ENCODE assay signal across 8 mouse cellular contexts in genomic region chr4:119194909-119195581, GRCm38 (mm10). TPM values are rescaled to one million over a fixed set of nuclear protein-coding genes. Genes with fewer than 3 reads are reported as not detected.
DNase-seq lines count a peak whose midpoint lies in the region; ATAC-seq lines count a peak whose summit lies in the region.

Svbp (plus strand) TSS chr4:119195306.

- H3K4me3 ChIP-seq in hindbrain, embryonic 15.5 days = peak within 1 kb of the TSS; percentile 88

- peak within 1 kb of the TSS; percentile 80 for H3K4me2 ChIP-seq in hindbrain, embryonic 15.5 days

- H3K9me3 ChIP-seq in hindbrain, embryonic 15.5 days = no peaks in the 10 kb centered on the region

- peak within 1 kb of the TSS; percentile 85 for H3K27ac ChIP-seq in hindbrain, embryonic 15.5 days (replicated peaks)

- no peaks in the 10 kb centered on the region for H3K27me3 ChIP-seq in hindbrain, embryonic 15.5 days

- DNase-seq in ZHBTc4 (ENCODE audit: low read depth, low spot score) = peak; percentile 92
- peak; percentile 77 to 90 for DNase-seq in cerebellum, postnatal 4 days (ENCODE audit: low spot score in 2 of 2)
- peak; percentile 85 for DNase-seq in gastrocnemius, adult 18-20 months (ENCODE audit: low spot score)
- peak; percentile 56 for DNase-seq in left cerebral cortex, adult 11 months (ENCODE audit: low spot score)
- peak; percentile 84 for DNase-seq in lung, postnatal 36 days
- peak; percentile 90 for DNase-seq in retina, embryonic 14.5 days (ENCODE audit: low spot score)
- DNase-seq in thymus, postnatal 4 days = peak; percentile 96

- H3K9ac ChIP-seq in hindbrain, embryonic 15.5 days = peak within 1 kb of the TSS; percentile 81

- ATAC-seq in hindbrain, embryonic 15.5 days (ENCODE audit: low FRiP score, low read depth) = peak; percentile 93

- H3K4me1 ChIP-seq in hindbrain, embryonic 15.5 days (replicated peaks) = peaks cover 27% of the 10 kb centered on the region

- H3K36me3 ChIP-seq in hindbrain, embryonic 15.5 days = no peaks in the 10 kb centered on the region

- WGBS in hindbrain, embryonic 15.5 days = 0% methylated on average over 38 of the region's 47 CpGs

RNA-seq across cellular contexts. Expression of gene Svbp, which starts in this region (rescaled TPM):
- 10 to 100 TPM in 1 of 2 experiments, 1 to 10 TPM in 1; 9.3 to 12.2 TPM for total RNA-seq in gastrocnemius, adult 18-20 months (2021)
- polyA plus RNA-seq in hindbrain, embryonic 15.5 days (2015; fragmentation: Nextera tagmentation; extraction: Ambion mirVana) = 221 and 231 TPM in 2 replicates

Comparison
In these comparisons a context has a peak if more than half of its experiments do, and no peak if none do; other contexts are left out.
1. Peak in every context shown above with its lines: DNase-seq, ATAC-seq, H3K4me3 ChIP-seq and H3K27ac ChIP-seq.